Mouse (Mus musculus) embryonic facial prominence, embryonic 13.5 days (tissue): Measurements from ENCODE around the gene Sgms2. TPM values are rescaled to one million over a fixed set of nuclear protein-coding genes. Genes with fewer than 3 reads are reported as not detected.

Source experiments
- ATAC-seq: fragments of 200-750 bp; cut with Nextera tagmentation; 2 replicates; pipeline ENCODE4 v1.8.0; 2017; ENCODE audit warnings: low read depth; ENCODE audit not compliant: insufficient number of reproducible peaks, insufficient read depth, low FRiP score, low TSS enrichment
- H3K27ac ChIP-seq: fragments of 300-500 bp; sonication (generic); 2 replicates; pipeline ENCODE4 v1.5.1; 2015; ENCODE audit warnings: moderate library complexity, mild to moderate bottlenecking, inconsistent platforms
- H3K27me3 ChIP-seq: fragments of 300-500 bp; sonication (generic); 2 replicates; pipeline ENCODE4 v1.6.1; 2015; ENCODE audit warnings: mild to moderate bottlenecking, inconsistent platforms
- H3K36me3 ChIP-seq: fragments of 300-500 bp; sonication (generic); 2 replicates; pipeline ENCODE4 v1.6.1; 2015; ENCODE audit warnings: mild to moderate bottlenecking, inconsistent platforms
- H3K4me1 ChIP-seq: fragments of 300-500 bp; sonication (generic); 2 replicates; pipeline ENCODE4 v1.6.1; 2015; ENCODE audit warnings: inconsistent platforms
- H3K4me2 ChIP-seq: fragments of 300-500 bp; sonication (generic); 2 replicates; pipeline ENCODE4 v1.6.1; 2015; ENCODE audit warnings: moderate library complexity, mild to moderate bottlenecking, inconsistent platforms
- H3K4me3 ChIP-seq: fragments of 300-500 bp; sonication (generic); 2 replicates; pipeline ENCODE4 v1.5.1; 2015; ENCODE audit warnings: mild to moderate bottlenecking, inconsistent platforms
- H3K9ac ChIP-seq: fragments of 300-500 bp; sonication (generic); 2 replicates; pipeline ENCODE4 v1.6.1; 2015; ENCODE audit warnings: mild to moderate bottlenecking, inconsistent platforms
- H3K9me3 ChIP-seq: fragments of 300-500 bp; sonication (generic); 2 replicates; pipeline ENCODE4 v1.6.1; 2016; ENCODE audit warnings: inconsistent platforms
- WGBS: fragments of 180-500 bp; shearing (Covaris S2); methylation state at CpG from one replicate; pipeline ENCODE4 v1.1.7; 2015; ENCODE audit warnings: mixed read lengths; 5-methylcytosine and 5-hydroxymethylcytosine counted together
- polyA plus RNA-seq: library from polyadenylated mRNA; unstranded; fragments of >200 nt; fragmentation: Nextera tagmentation; extraction: Ambion mirVana; gene quantifications from 2 replicates; pipeline ENCODE4 v1.2.1, GENCODE M21; 2015

Sgms2 gene
- polyA plus RNA-seq, 1 experiment from 2014 or later = 14.8 TPM

DNA sequence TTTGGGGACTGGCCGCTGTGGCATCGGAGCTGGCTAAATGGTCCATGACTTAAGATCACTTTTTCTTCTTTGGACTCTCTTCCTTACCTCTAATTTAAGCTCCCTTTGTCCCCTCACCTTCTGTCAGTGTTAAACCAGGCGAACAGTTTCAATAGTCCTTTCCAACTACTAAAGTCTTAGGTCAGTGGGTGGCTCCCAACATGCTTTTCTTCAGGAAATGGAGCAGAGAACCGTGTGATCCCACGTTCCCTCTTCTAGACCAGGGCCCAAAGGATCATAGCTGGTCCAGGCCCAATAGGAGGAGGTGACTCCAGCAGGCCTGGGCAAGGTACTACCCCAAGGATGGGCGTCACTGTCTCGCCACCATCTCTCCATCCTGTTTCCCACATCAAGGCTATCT, 7.6 kb downstream of the Sgms2 start:
- Histone ChIP-seq H3K4me2 (no peak overlapping the region), H3K9me3 (no peaks in the 10 kb centered on the region), H3K27ac (no peak overlapping the region), H3K4me1 (0 out of 2 replicates have a peak, but pooled peaks cover 4% of the 10 kb centered on the region), H3K4me3 (no peak overlapping the region), H3K9ac (no peak overlapping the region), H3K36me3 (no peaks in the 10 kb centered on the region), H3K27me3 (peaks cover 15% of the 10 kb centered on the region)
- no peak for ATAC-seq
- 87% methylated on average over 7 of the region's 7 CpGs for WGBS

- no peak for ATAC-seq
- Histone ChIP-seq H3K9me3 (no peaks in the 10 kb centered on the region), H3K4me2 (no peak overlapping the region), H3K9ac (no peak overlapping the region), H3K4me3 (no peak overlapping the region), H3K27me3 (peaks cover under 1% of the 10 kb centered on the region; the same call in 1 of the 2 replicates), H3K4me1 (0 out of 2 replicates have a peak, but pooled peaks cover 4% of the 10 kb centered on the region), H3K27ac (no peak overlapping the region), H3K36me3 (no peaks in the 10 kb centered on the region)
- 70% methylated on average over 17 of the region's 17 CpGs for WGBS
These were observed 9.1 kb downstream of the Sgms2 start for GRCm38 (mm10) chr3:131481976-131482712.

DNA sequence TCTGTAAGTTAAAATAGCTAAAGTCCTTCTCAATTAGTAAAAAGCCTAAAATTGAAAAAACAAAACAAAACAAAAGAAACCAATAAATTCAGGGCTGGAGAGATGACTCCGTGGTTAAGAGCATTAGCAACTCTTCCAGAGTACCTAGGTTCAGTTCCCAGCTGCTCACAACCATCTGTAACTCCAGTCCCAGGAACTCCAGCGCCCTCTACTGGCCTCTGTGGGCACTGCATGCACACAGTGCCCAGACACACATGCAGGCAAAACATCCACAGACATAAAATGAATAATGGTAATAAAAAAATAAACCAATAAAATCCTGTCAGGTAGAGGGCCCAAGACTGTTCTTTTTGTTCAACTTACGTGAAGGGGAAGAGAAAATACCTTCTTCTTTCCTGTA, 10.6 kb downstream of the Sgms2 start:
- Histone ChIP-seq H3K9ac (no peak overlapping the region), H3K36me3 (no peaks in the 10 kb centered on the region), H3K4me3 (no peak overlapping the region), H3K4me2 (no peak overlapping the region), H3K4me1 (0 out of 2 replicates have a peak, but pooled peaks cover 4% of the 10 kb centered on the region), H3K27ac (no peak overlapping the region), H3K9me3 (no peaks in the 10 kb centered on the region), H3K27me3 (no peaks in the 10 kb centered on the region)
- no peak for ATAC-seq
- whole genome bisulfite sequencing = 60% methylated on average over 3 of the region's 3 CpGs

GRCm38 (mm10) chr3:131479415-131479814, 11.8 kb downstream of the Sgms2 start:
- H3K4me1 ChIP-seq = 0 out of 2 replicates have a peak, but pooled peaks cover 4% of the 10 kb centered on the region
- no peak overlapping the region for H3K9ac ChIP-seq
- H3K27ac ChIP-seq = no peak overlapping the region
- no peak overlapping the region for H3K4me2 ChIP-seq
- no peaks in the 10 kb centered on the region for H3K9me3 ChIP-seq
- no peak for ATAC-seq
- 94% methylated on average over 3 of the region's 3 CpGs for WGBS
- no peaks in the 10 kb centered on the region for H3K36me3 ChIP-seq
- no peak overlapping the region for H3K4me3 ChIP-seq
- no peaks in the 10 kb centered on the region for H3K27me3 ChIP-seq

GRCm38 (mm10) chr3:131476002-131476401, 15.2 kb downstream of the Sgms2 start:
- 92% methylated on average over 10 of the region's 10 CpGs for WGBS

DNA sequence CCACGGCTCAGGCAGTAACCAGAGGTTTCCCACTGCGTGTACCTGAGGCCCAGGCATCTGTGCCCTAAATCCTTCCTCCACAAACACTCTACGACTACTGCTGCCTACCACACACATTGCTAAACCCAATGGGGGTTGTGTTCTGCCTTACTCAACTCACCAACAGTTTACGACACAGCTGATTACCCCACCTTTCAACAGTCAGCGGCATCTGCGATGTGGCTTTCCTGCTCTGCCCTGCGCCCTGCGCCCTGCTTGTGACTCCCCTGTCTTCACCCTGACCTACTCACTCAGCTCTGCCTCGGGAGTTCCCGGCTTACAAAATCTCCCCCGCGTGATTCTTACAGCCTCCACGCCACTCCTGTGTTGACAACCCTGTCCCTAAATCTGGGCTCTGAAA, 16.7 kb downstream of the Sgms2 start:
- no peaks in the 10 kb centered on the region for H3K27me3 ChIP-seq
- no peak for ATAC-seq
- H3K9ac ChIP-seq = no peak overlapping the region
- no peaks in the 10 kb centered on the region for H3K9me3 ChIP-seq
- no peak overlapping the region for H3K4me3 ChIP-seq
- no peaks in the 10 kb centered on the region for H3K36me3 ChIP-seq
- no peak overlapping the region for H3K27ac ChIP-seq
- WGBS = 80% methylated on average over 13 of the region's 13 CpGs
- peaks cover 7% of the 10 kb centered on the region for H3K4me1 ChIP-seq
- no peak overlapping the region for H3K4me2 ChIP-seq

More at GRCm38 (mm10) chr3:131476002-131476401, 15.2 kb downstream of the Sgms2 start:
- no peak for ATAC-seq
- H3K4me2 ChIP-seq = no peak overlapping the region
- H3K9me3 ChIP-seq = no peaks in the 10 kb centered on the region
- no peaks in the 10 kb centered on the region for H3K27me3 ChIP-seq
- H3K36me3 ChIP-seq = no peaks in the 10 kb centered on the region
- no peak overlapping the region for H3K4me3 ChIP-seq
- H3K4me1 ChIP-seq = peaks cover 7% of the 10 kb centered on the region
- H3K27ac ChIP-seq = no peak overlapping the region
- H3K9ac ChIP-seq = no peak overlapping the region

DNA sequence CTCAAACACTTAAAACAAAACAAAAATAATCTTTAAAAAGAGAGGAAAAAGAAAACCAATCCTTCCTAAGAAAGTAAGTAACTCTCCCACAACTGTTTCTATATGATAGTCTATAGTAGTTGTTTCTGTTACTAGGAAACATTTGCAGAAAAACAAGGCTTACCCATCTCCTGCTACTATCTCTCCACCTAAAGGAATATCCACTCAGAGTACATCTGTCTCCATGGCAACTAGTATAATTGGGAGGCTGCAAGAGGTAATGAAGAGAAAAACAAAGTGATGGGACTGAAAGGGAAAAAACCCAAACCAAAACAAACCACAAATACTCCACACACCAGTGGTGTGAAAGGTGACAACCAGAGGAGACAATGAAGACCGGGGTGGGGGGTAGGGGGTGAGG, 17.7 kb downstream of the Sgms2 start:
- no peak for ATAC-seq

GRCm38 (mm10) chr3:131471836-131472235, 19.4 kb downstream of the Sgms2 start:
- Histone ChIP-seq H3K36me3 (no peaks in the 10 kb centered on the region), H3K27ac (no peak overlapping the region), H3K4me2 (peak overlapping the region; percentile 18; the same call in 1 of the 2 replicates), H3K9ac (no peak overlapping the region), H3K9me3 (no peaks in the 10 kb centered on the region), H3K4me1 (peaks cover 7% of the 10 kb centered on the region), H3K27me3 (no peaks in the 10 kb centered on the region), H3K4me3 (no peak overlapping the region)
- ATAC-seq = no peak
- 47% methylated on average over 6 of the region's 6 CpGs for WGBS

More for the DNA sequence above, 17.7 kb downstream of the Sgms2 start:
- no peak overlapping the region for H3K4me2 ChIP-seq
- H3K9me3 ChIP-seq = no peaks in the 10 kb centered on the region
- H3K27ac ChIP-seq = no peak overlapping the region
- 50% methylated on average over 1 of the region's 1 CpGs for WGBS
- peaks cover 7% of the 10 kb centered on the region for H3K4me1 ChIP-seq
- no peaks in the 10 kb centered on the region for H3K36me3 ChIP-seq
- H3K4me3 ChIP-seq = no peak overlapping the region
- no peaks in the 10 kb centered on the region for H3K27me3 ChIP-seq
- no peak overlapping the region for H3K9ac ChIP-seq

GRCm38 (mm10) chr3:131471435-131471834, 19.8 kb downstream of the Sgms2 start:
- Histone ChIP-seq H3K27me3 (no peaks in the 10 kb centered on the region), H3K27ac (no peak overlapping the region), H3K4me2 (peak overlapping the region; percentile 18; the same call in 1 of the 2 replicates), H3K36me3 (no peaks in the 10 kb centered on the region), H3K4me1 (peaks cover 7% of the 10 kb centered on the region), H3K9me3 (no peaks in the 10 kb centered on the region), H3K4me3 (no peak overlapping the region), H3K9ac (no peak overlapping the region)
- no peak for ATAC-seq
- 50% methylated on average over 11 of the region's 11 CpGs for WGBS

- H3K4me3 ChIP-seq = no peak overlapping the region
- H3K4me2 ChIP-seq = no peak overlapping the region
- 0 out of 2 replicates have a peak, but pooled peaks have one; percentile 48 for ATAC-seq
- no peaks in the 10 kb centered on the region for H3K27me3 ChIP-seq
- 45% methylated on average over 9 of the region's 9 CpGs for WGBS
- H3K4me1 ChIP-seq = peaks cover 7% of the 10 kb centered on the region
- no peaks in the 10 kb centered on the region for H3K9me3 ChIP-seq
- H3K36me3 ChIP-seq = no peaks in the 10 kb centered on the region
- H3K27ac ChIP-seq = no peak overlapping the region
- no peak overlapping the region for H3K9ac ChIP-seq
These were observed 20.4 kb downstream of the Sgms2 start for GRCm38 (mm10) chr3:131470837-131471236.

DNA sequence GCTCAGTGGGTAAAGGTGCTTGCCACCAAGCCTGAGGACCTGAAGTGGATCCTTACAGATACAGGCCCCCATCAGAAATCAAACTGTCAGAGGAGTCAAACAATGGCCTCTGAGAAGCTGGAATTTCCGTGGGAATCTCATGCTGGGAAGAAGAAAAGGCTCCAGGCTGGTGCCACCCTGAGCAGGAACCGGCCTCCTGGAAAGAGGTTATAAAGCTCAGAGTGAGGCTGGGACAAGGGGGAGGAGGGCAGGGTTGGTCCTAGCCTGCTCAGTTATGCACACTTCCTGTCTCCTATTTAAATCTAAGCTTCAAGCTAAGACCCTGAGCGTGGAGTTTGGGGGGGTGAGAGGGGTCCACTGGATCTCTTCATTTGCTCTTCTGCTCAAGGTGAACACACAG, 21.6 kb downstream of the Sgms2 start:
- Histone ChIP-seq H3K4me2 (no peak overlapping the region), H3K4me3 (no peak overlapping the region), H3K36me3 (no peaks in the 10 kb centered on the region), H3K9me3 (no peaks in the 10 kb centered on the region), H3K4me1 (peaks cover 7% of the 10 kb centered on the region), H3K27ac (no peak overlapping the region), H3K9ac (no peak overlapping the region), H3K27me3 (no peaks in the 10 kb centered on the region)
- 30% methylated on average over 3 of the region's 3 CpGs for WGBS
- ATAC-seq = no peak

DNA sequence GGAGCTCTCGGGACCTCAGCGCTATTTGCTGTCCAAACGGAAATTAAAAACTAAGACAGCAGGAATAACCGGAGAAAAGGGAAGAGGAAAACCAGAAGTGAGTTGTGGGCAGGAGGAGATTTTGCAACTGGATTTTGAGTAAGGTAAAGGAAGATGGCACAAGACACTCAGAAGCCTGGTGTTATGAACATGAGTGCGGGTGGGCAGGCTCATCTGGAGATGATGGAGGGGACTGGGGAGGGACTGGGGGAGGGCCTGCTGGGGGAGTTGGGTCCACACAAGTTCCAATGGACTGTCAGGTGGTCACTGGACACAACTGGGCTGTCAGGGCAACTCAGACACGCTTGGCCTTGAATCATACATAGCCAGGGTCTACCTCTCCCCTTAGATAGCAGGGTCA, 24.8 kb downstream of the Sgms2 start:
- Histone ChIP-seq H3K27me3 (no peaks in the 10 kb centered on the region), H3K4me3 (no peak overlapping the region), H3K4me1 (peaks cover 2% of the 10 kb centered on the region), H3K9ac (no peak overlapping the region), H3K36me3 (no peaks in the 10 kb centered on the region), H3K27ac (no peak overlapping the region), H3K9me3 (no peaks in the 10 kb centered on the region), H3K4me2 (no peak overlapping the region)
- no peak for ATAC-seq
- 89% methylated on average over 6 of the region's 6 CpGs for WGBS
